Mouse (Mus musculus): ENCODE data around the gene Gm49027.
"Not testable (repeated sequence)": the region's sequence is repeated elsewhere in the genome, so short reads cannot be mapped to it uniquely, and the experiment has no call there.

The Gm49027 gene

DNA sequence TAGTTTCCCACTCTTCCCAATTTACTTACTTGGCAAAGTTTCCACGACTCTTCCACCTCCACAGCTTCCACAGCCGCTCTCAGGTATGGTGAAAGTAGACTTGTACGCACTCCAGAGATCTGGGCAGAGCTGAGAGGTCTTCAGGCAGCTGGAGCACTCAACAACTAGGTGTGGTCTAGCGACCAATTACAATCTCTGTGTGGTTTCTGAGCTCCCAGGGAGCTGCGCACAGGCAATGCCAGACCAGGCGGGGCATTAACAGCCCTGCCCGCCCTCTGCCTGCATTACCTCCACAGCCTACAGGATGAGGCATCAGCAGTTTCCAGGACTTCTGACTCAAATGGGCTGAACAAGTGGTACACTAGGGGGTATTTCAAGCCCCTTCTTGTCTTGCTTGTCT lies at the start of gene Gm49027:
Gene Gm49027, minus strand, starts transcription at position 208 of the 400 bp plus-strand sequence.
- no peak for DNase-seq (ENCODE audit: low spot score)

GRCm38 (mm10) chr5:123573362-123573761 lies 48.1 kb upstream of the Gm49027 start:
- DNase-seq (ENCODE audit: low spot score): no peak

DNA sequence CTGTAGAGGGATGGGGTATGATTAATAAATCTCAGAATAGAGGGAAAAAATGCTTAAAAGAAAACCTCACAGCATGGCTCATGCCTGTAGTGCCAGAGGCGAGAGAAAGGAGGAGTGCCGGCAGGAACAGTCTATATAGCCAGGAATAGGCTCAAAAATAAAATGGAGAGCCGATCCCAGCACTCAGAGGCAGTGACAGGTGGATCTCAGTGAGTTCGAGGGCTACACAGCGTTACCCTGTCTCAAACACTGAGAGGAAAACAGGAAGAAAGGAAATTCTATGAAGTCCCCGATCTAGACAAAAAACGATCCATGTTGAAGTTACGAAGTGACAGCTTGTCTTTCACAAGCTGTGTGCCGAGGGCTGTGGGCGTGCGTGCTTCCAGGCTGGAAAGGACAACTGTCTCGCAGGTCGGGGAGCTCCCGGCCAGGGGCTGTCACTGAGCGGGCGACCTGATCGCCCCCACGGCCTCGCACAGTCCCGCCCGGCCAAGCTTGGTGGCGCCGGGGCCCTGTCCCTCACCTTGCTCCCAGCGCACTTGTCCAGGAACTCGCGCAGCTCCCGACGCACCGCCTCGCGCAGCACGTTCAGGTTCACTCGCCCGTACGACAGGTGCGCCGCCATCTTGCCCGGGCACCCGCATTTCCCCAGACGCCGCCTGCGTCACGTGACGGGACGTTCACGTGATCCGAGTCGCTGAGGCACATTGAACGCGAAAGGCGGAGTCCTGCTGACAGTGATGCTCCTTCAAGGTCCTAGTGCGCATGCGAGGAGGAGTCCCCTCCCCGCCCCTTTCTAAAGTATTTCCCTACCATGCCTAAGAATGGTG lies 47.3 kb upstream of the Gm49027 start, which contains the start of gene Vps33a:
Gene Vps33a, minus strand, starts transcription at position 682 of the 830 bp plus-strand sequence.
- peak; percentile 97 for DNase-seq (ENCODE audit: low spot score)

- DNase-seq (ENCODE audit: low spot score): no peak
Measured at GRCm38 (mm10) chr5:123561128-123561527, 35.8 kb upstream of the Gm49027 start.

DNA sequence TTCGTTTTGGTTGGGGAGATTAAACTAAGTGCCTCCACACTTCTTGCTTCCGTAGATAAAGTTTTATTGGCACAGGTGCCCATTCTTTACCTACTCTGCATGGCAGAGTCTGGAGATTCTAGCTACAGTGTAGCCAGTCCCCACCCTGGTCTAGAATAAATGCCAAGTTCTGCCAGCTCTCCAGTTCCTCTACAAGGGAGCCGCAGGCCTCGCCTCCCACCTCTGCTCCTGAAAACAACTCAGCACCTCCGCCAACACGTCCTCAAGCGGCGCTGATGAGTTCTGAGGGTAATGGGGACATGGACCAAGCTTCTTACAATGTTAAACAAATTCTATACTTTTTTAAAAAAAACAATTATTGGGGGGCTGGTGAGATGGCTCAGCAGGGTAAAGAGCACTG lies 34.3 kb upstream of the Gm49027 start:
- no peak for DNase-seq (ENCODE audit: low spot score)

GRCm38 (mm10) chr5:123556451-123556850 lies 31.2 kb upstream of the Gm49027 start:
- DNase-seq (ENCODE audit: low spot score): no peak

DNA sequence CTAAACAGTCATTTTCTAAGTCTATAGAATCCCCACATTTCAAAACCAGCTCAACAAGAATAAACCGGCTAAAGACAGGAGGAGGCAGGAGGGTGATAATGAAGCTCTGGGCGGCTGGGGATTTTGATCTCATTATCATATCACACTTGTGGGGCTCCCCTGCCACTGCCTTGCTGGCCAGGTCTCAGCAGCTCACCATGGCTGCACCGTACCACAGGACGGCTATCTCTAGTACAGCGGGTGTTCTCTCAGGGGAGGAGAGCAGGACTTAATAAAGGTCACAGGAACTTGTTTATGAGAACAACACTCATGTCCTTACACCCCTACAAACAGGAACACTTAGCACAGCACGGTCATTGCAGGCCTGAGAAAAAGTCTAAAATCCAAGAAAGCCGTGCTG lies 30.4 kb upstream of the Gm49027 start:
- DNase-seq (ENCODE audit: low spot score): no peak

DNA sequence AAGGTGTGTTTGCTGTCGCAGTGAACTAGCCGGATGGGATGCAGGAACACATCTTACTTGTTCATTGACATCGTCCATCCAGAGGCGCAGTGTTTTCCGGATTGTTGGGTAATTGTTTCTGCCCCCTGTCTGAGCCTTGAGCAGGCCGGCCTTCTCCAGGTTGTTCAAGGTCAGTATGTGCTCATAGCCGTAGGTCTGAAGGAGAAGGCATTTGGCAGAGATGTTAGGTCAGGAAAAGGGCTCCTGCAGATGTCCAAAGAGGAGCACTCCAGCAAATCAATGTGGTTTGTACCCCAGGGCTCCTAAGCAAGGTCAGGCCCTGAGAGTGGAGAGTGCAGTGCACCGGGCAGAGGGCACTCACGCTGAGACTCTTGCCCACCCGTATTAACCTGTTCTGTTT lies 8.5 kb upstream of the Gm49027 start:
- no peak for DNase-seq (ENCODE audit: low spot score)

- no peak for DNase-seq (ENCODE audit: low spot score)
Measured at GRCm38 (mm10) chr5:123530056-123530455, 4.8 kb upstream of the Gm49027 start.

DNA sequence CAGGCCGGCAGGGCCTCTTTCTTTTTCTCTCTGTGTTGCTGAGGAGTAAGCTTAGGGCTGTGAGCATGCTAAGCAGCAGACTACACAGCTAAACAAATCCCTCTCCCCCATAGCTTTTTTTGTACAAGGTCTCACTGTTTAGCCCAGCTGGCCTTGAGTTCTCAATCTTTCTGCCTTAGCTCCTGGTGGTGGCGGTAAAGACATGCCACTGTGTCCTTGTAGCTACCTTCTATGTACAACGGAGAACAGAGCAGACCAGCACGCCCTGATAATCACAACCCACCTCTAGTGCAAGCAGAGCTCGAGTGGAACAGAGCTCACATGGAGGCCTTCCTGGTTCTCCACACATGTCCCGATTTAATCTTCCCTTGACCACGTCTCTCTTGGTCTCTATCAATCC lies 3.4 kb upstream of the Gm49027 start:
- no peak for DNase-seq (ENCODE audit: low spot score)

- DNase-seq (ENCODE audit: low spot score): no peak
Measured at GRCm38 (mm10) chr5:123525916-123526495, 718 bp upstream of the Gm49027 start.

DNA sequence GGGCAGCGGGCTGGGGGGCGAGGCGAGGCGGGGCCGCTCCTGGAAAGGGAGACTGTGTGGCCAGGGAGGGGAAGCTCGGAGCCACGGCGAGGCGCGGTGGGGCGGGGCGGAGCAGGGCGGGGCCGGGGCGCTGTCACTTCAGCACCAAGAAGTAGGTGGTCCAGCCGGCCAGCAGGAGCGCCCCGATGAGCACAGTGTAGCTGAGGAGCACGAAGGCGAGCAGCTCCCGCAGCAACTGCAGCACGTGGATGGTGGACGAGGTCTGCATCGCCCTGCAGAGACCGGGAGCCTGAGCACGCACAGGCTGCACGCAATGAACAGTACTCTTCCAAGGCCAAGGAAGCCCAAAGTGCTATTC lies 916 bp downstream of the Gm49027 start:
- no peak for DNase-seq (ENCODE audit: low spot score)

DNA sequence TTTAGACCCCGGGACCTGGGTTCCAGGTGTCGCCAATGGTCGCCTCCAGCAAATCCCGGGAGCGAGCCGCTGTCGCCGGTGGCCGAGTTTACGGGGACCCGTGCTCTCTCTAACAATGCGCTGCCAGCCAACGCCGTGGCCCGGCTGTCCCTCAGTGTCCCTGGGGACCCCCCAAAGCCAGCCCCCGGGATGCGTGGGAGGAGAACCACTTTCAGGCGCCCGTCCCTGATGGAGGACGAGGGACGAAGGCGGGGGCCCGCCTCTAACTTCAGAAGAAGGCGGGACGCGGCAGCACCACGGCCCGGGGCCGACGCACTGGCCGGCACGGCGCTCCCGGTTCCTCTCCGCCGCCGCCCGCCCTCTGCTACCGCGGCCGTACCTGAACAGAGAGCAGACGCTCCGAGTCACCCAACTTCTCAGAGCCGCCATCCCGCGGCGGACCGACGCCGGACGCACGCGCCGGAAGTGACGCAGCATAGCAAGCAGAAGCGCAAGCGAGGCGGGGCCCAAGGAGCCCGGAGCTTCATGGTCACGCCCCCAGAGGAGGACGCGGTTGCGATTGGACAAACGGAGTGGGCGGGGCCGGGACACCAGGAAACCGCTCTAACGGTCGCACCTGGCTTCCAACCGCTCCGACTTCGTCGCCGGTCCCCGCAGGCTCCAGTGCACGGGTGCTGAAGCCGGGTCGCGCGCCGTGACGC lies 1.4 kb downstream of the Gm49027 start, which contains the start of gene Diablo:
Gene Diablo, minus strand, starts transcription at position 485 of the 701 bp plus-strand sequence.
- DNase-seq (ENCODE audit: low spot score): peak; percentile 96

DNA sequence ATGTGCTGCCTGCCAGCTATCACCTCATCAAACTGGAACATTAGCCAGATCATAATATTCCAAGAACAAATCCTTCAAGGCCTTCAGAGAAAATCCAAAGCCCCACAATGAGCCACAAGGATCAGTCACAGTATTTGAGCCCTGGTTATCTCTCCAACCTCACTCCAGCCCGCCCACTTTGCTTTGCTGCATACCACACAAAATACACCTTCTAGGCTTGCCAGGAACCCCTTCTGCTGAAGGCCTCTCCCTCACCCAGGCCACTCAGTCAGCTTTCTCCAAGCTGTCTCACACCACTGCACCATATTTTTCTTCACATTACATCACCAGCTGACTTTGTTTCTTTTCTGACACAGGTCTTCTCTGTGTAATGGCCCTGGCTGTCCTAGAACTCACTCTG lies 3.1 kb downstream of the Gm49027 start:
- DNase-seq (ENCODE audit: low spot score): no peak

DNA sequence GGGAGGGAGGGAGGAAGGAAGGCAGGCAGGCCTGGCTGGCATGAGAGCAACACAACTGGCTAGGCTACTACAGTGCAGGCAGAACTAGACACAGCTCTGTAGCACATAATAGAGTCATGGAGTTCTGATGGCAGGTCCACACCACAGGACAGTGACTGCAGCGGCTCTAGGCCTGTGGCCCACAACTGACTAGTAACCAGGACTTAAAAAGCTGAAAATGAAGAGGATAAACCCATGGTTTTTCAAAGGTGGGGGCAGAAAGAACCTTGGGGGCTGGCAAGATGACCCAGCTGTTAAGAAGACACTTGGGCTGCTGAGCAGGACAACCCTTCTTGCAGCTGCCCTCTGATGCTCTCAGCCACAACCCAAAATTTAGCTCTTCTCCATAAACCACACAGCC lies 3.7 kb downstream of the Gm49027 start:
- no peak for DNase-seq (ENCODE audit: low spot score)

DNA sequence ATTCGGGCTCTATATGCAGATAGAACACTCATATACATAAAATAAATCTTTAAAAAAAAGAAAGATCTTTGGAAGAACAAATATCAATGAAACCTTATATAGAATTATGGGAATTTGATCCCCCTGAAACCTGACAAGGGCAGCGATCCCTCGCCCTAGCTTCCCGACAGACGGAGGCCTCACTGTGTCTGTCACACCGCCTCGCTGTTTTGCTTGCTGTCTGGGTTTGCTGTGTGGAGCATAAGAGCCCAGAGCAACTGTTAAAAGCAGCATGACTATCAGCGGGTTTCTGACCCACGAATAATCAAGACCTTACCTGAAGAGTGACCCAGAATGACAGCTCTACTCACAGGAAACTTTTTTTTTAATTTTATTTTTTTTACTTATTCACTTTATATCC lies 4.6 kb downstream of the Gm49027 start:
- DNase-seq (ENCODE audit: low spot score): no peak

- DNase-seq (ENCODE audit: low spot score): no peak
Measured at GRCm38 (mm10) chr5:123514871-123515270, 10.4 kb downstream of the Gm49027 start.

- no peak for DNase-seq (ENCODE audit: low spot score)
Measured at GRCm38 (mm10) chr5:123512102-123512501, 13.2 kb downstream of the Gm49027 start.

- not testable (repeated sequence) for DNase-seq (ENCODE audit: low spot score)
Measured at GRCm38 (mm10) chr5:123511426-123511825, 13.9 kb downstream of the Gm49027 start.

- DNase-seq (ENCODE audit: low spot score): no peak
Measured at GRCm38 (mm10) chr5:123510160-123510559, 15.1 kb downstream of the Gm49027 start, which contains the start of gene B3gnt4. Gene B3gnt4 (plus strand): TSS chr5:123510460.

DNA sequence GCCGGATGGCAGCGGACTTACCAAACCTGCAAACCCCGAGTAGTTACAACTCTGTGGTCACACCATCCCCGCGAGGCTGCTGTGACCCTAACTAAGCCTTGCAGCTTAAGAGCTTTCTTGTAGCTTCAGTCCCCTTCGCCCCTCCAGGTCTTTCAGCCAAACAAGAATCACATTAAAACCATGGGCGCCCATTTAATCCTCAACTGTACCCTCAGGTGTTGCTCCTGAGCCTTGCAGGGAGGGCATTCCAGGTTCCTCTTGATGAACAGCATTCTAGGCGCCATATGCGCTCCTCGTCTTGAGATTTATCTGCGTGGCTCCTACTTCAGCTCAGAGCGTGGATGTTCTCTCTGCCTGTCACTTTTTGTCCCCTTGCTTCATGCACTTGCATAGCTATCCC lies 16.4 kb downstream of the Gm49027 start:
- DNase-seq (ENCODE audit: low spot score): no peak

DNA sequence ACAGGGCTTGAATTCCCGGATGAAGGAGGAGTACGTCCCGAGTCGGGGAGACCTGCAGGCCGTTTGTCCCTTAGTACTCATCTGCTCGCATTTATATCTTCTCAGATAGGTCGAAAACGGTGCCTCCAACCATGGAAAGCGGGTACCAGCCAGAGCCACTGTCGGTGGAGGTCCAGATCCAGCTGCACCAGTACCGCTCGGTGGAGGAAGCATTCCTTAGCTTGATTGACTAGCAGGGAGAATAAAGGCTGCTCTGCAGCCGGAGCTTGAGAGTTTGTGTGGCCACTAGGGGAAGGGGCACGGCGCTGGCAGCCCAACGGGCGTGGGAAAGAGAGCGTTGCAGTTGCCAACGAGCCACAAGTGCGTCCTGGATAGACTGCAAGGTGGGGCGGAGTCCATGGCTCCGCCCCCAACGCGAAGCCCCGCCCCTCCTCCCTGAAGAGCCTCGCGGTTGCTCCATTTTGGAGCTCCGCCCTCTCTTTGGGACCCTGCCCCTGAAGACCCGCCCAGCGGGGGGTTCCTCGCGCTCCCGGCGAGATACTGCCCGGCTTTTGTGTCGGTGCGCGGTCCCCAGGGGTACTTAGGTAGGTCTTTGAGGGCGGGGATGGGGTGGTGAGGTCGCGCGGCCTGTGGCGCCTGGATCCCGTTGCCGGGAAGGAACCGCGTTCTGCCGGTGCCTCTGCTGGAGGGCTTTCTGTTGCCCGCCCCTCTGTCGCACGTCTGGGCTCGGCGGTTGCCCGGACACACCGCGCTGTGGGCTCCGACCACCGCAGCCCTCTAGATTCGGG lies 17.2 kb downstream of the Gm49027 start:
- peak; percentile 75 for DNase-seq (ENCODE audit: low spot score)
